ENCODE assay signal across 8 mouse cellular contexts in genomic region chr14:21750881-21751542, GRCm38 (mm10). TPM values are rescaled to one million over a fixed set of nuclear protein-coding genes. Genes with fewer than 3 reads are reported as not detected.
A peak's percentile ranks its signal among the peaks of the same experiment; 100 is the strongest.
DNase-seq lines count a peak whose midpoint lies in the region; ATAC-seq lines count a peak whose summit lies in the region.

Gene Dusp13 (minus strand): TSS chr14:21751181.

- DNase-seq in Muller cell, postnatal 12 days (ENCODE audit: inconsistent ontology term), result peak; percentile 82
- peak; percentile 80 for DNase-seq in cerebellum, adult 9-11 months
- peak; percentile 70 for DNase-seq in gastrocnemius, adult 18-20 months (ENCODE audit: low spot score)
- peak; percentile 69 to 70 for DNase-seq in layer of hippocampus, postnatal 36 days
- DNase-seq in lung, postnatal 36 days, result peak; percentile 78
- peak; percentile 58 for DNase-seq in retina, embryonic 14.5 days (ENCODE audit: low spot score)
- DNase-seq in thymus, postnatal 25 days, result peak; percentile 41

- H3K27ac ChIP-seq in hindbrain, embryonic 15.5 days (replicated peaks), result peak within 1 kb of the TSS; percentile 87

- H3K9ac ChIP-seq in hindbrain, embryonic 15.5 days, result peak within 1 kb of the TSS; percentile 92

- ATAC-seq in hindbrain, embryonic 15.5 days (ENCODE audit: low FRiP score, low read depth), result peak; percentile 74

- H3K9me3 ChIP-seq in hindbrain, embryonic 15.5 days, result no peaks in the 10 kb centered on the region

- H3K4me3 ChIP-seq in hindbrain, embryonic 15.5 days, result peak within 1 kb of the TSS; percentile 82

- H3K4me1 ChIP-seq in hindbrain, embryonic 15.5 days (replicated peaks), result peaks cover 15% of the 10 kb centered on the region

- H3K4me2 ChIP-seq in hindbrain, embryonic 15.5 days, result peak within 1 kb of the TSS; percentile 55

- no peaks in the 10 kb centered on the region for H3K36me3 ChIP-seq in hindbrain, embryonic 15.5 days

- no peaks in the 10 kb centered on the region for H3K27me3 ChIP-seq in hindbrain, embryonic 15.5 days

- WGBS in hindbrain, embryonic 15.5 days, result under 1% methylated on average over 26 of the region's 26 CpGs

RNA-seq across cellular contexts. Expression of gene Dusp13, which starts in this region (rescaled TPM):
- 100 to 1,000 TPM; 215 to 238 TPM for total RNA-seq in gastrocnemius, adult 18-20 months (2021)
- not detected in 2 replicates for polyA plus RNA-seq in hindbrain, embryonic 15.5 days (2015; fragmentation: Nextera tagmentation; extraction: Ambion mirVana)
- under 1 TPM; 0.51 to 0.85 TPM for total RNA-seq in layer of hippocampus, postnatal 36 days (2021)

Comparison
In these comparisons a context has a peak if more than half of its experiments do, and no peak if none do; other contexts are left out.
1. Peak in every context shown above with its lines: DNase-seq, ATAC-seq, H3K4me3 ChIP-seq and H3K27ac ChIP-seq.
2. RNA of gene Dusp13 (total RNA-seq): 215 to 238 TPM in gastrocnemius, adult 18-20 months; 0.51 to 0.85 TPM in layer of hippocampus, postnatal 36 days; every median in the first group is over 100 times any median in the second.
3. Peak in ATAC-seq, H3K4me3 ChIP-seq, H3K27ac ChIP-seq, H3K9ac ChIP-seq and H3K4me2 ChIP-seq in hindbrain, embryonic 15.5 days; RNA of the gene not detected or under 1 TPM.
4. Peak in DNase-seq in layer of hippocampus, postnatal 36 days; RNA of the gene not detected or under 1 TPM.